Comparison of ENCODE assay signal across 21 mouse cellular contexts in the genomic region with DNA sequence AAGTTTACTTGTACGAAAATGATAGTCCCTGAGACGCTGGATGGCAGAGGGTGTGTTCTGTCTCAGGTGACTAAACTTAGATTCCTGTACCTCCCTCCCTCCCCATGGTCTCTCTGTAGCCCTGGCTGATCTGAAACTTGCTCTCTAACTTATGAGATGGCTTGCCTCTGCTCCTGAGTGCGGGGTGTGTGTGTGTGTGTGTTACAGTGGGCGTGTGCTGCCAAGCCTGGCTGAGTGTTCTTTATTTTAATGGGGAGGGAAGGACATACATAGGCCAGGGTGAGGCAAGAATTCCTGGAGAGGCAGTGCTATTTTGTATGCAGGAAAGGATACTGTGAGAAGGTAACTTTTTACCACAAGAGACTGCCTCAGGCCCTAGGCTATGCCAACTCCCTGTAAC.
DNase-seq lines count a peak whose midpoint lies in the region; ATAC-seq lines count a peak whose summit lies in the region.
"Had no signal": no experiment of that assay in that cellular context is flagged by ENCODE, and none has a peak within 500 bp of the region (broad histone marks: within the 10 kb centered on the region; RNA-seq: fewer than 3 reads in every experiment).

No protein-coding gene starts in this region.

- intact Hi-C loops in heart, postnatal 25 days (cut with DNase I): no loop called here

- peak; percentile 58 for DNase-seq in heart, adult 11 months
- no peak for DNase-seq in heart, postnatal 25 days (ENCODE audit: low spot score)
- no peak for DNase-seq in kidney, postnatal 10 days
- DNase-seq: adrenal gland, adult 2 months; adrenal gland, postnatal 10 days; adrenal gland, postnatal 25 days; cerebellum, adult 11 months; cerebellum, adult 18-20 months; cerebellum, adult 8-10 months; cerebellum, adult 9-11 months; cerebellum, postnatal 14 days; cerebellum, postnatal 36 days; embryo, embryonic 11 days had no signal

- H3K36me3 ChIP-seq in kidney, embryonic 16.5 days (ENCODE audit: insufficient read depth, low read length): peaks cover 44% of the 10 kb centered on the region

- H3K4me1 ChIP-seq in kidney, embryonic 16.5 days (ENCODE audit: insufficient read depth, low read length): 0 out of 2 replicates have a peak, but pooled peaks cover 3% of the 10 kb centered on the region
- H3K4me1 ChIP-seq: embryonic facial prominence, embryonic 15.5 days; forebrain, embryonic 12.5 days had no signal

- no peak for ATAC-seq in kidney, embryonic 16.5 days (ENCODE audit: low FRiP score, low TSS enrichment)
- ATAC-seq: forebrain, embryonic 14.5 days; forebrain, embryonic 16.5 days had no signal

- H3K4me2 ChIP-seq in kidney, embryonic 16.5 days (replicated peaks; ENCODE audit: low read depth, low read length): no peak overlapping the region
- H3K4me2 ChIP-seq: embryonic facial prominence, embryonic 12.5 days; embryonic facial prominence, embryonic 15.5 days; forebrain, embryonic 12.5 days had no signal

- H3K9ac ChIP-seq in kidney, embryonic 16.5 days (replicated peaks; ENCODE audit: low read length): no peak overlapping the region
- H3K9ac ChIP-seq: embryonic facial prominence, embryonic 12.5 days; embryonic facial prominence, embryonic 15.5 days; forebrain, embryonic 12.5 days had no signal

- no peak overlapping the region for H3K4me3 ChIP-seq in kidney, embryonic 16.5 days (ENCODE audit: low read length)
- H3K4me3 ChIP-seq: embryonic facial prominence, embryonic 12.5 days; embryonic facial prominence, embryonic 15.5 days; erythroblast, embryonic 14.5 days; forebrain, embryonic 10.5 days; forebrain, embryonic 12.5 days had no signal

- H3K9me3 ChIP-seq in kidney, embryonic 16.5 days (ENCODE audit: low read length): peaks cover 8% of the 10 kb centered on the region; the same call in 1 of the 2 replicates
- H3K9me3 ChIP-seq: embryonic facial prominence, embryonic 12.5 days; embryonic facial prominence, embryonic 15.5 days; forebrain, embryonic 10.5 days; forebrain, embryonic 12.5 days had no signal

- 0 out of 2 replicates have a peak overlapping the region, but pooled peaks have one; percentile 24 for H3K27ac ChIP-seq in kidney, embryonic 16.5 days (ENCODE audit: low read length)
- H3K27ac ChIP-seq: embryonic facial prominence, embryonic 12.5 days; embryonic facial prominence, embryonic 15.5 days; forebrain, embryonic 10.5 days; forebrain, embryonic 12.5 days had no signal

- H3K27me3 ChIP-seq in kidney, embryonic 16.5 days (ENCODE audit: insufficient read depth, low read length): no peaks in the 10 kb centered on the region
- H3K27me3 ChIP-seq: embryonic facial prominence, embryonic 12.5 days; embryonic facial prominence, embryonic 15.5 days; forebrain, embryonic 12.5 days had no signal

- 74% methylated on average over 4 of the region's 4 CpGs for WGBS in kidney, embryonic 16.5 days
